In genomic region chr7:134673952-134674351, GRCm38 (mm10) we compare ENCODE assay signal across 8 mouse cellular contexts. TPM values are rescaled to one million over a fixed set of nuclear protein-coding genes. Genes with fewer than 3 reads are reported as not detected.
DNase-seq lines count a peak whose midpoint lies in the region.
"Had no signal": no experiment of that assay in that cellular context is flagged by ENCODE, and none has a peak within 500 bp of the region (broad histone marks: within the 10 kb centered on the region; RNA-seq: fewer than 3 reads in every experiment).

No protein-coding gene starts in this region.

- H3K4me1 ChIP-seq in brown adipose tissue, adult 24 weeks (ENCODE audit: control insufficient read depth, insufficient read depth, insufficient read length, low read length), result peaks cover 29% of the 10 kb centered on the region
- H3K4me1 ChIP-seq: liver, embryonic 15.5 days had no signal

- no peak overlapping the region for H3K4me3 ChIP-seq in brown adipose tissue, adult 24 weeks (ENCODE audit: insufficient read depth, low read depth, low read length)
- H3K4me3 ChIP-seq: liver, embryonic 15.5 days had no signal

- DNase-seq in heart, adult 18-20 months, result peak; percentile 51 to 66
- DNase-seq in heart, postnatal 14 days, result no peak
- peak; percentile 74 for DNase-seq in Muller cell, postnatal 12 days (ENCODE audit: inconsistent ontology term)
- DNase-seq in kidney, postnatal 14 days, result peak; percentile 57
- no peak for DNase-seq in spleen, postnatal 36 days (ENCODE audit: low spot score in 2 of 2)
- no peak for DNase-seq in MN1 (ENCODE audit: low spot score)

- intact Hi-C loops in heart, postnatal 14 days (cut with DNase I), result no loop called here

- H3K27ac ChIP-seq in brown adipose tissue, adult 24 weeks (replicated peaks; ENCODE audit: low read depth, low read length), result peak overlapping the region; percentile 50
- H3K27ac ChIP-seq: liver, embryonic 15.5 days had no signal

RNA-seq across cellular contexts. Expression of gene Dock1, which starts 3.5 kb away (rescaled TPM):
- total RNA-seq in heart, adult 18-20 months (2021), result 10 to 100 TPM; 26.8 to 28.4 TPM
- total RNA-seq in heart, postnatal 14 days (2021), result 10 to 100 TPM; 31.5 to 32.8 TPM
- polyA plus RNA-seq in brown adipose tissue, adult 24 weeks (2012; ENCODE audit: insufficient read depth, insufficient read length, missing spikeins), result 14.7 and 18.6 TPM in 2 replicates

Comparison
In these comparisons a context has a peak if more than half of its experiments do, and no peak if none do; other contexts are left out.
1. DNase-seq: peak in heart, adult 18-20 months (2 of 2), Muller cell, postnatal 12 days (single experiment) and kidney, postnatal 14 days (single experiment); none in heart, postnatal 14 days (0 of 2), spleen, postnatal 36 days (0 of 2) and MN1 (single experiment).